Mouse (Mus musculus) inflammation-experienced regulatory T-cells (primary cell): ENCODE data around the gene Pacsin3. TPM values are rescaled to one million over a fixed set of nuclear protein-coding genes. Genes with fewer than 3 reads are reported as not detected.

Experiments used
- polyA plus RNA-seq, 2 experiments: library from polyadenylated mRNA; unstranded; fragments of 100-300 nt; shearing (Covaris generic); gene quantifications; one replicate each; pipeline ENCODE4 v1.2.1; 2017

Pacsin3 gene
- 1 to 10 TPM; 1.4 to 1.9 TPM for polyA plus RNA-seq

DNA sequence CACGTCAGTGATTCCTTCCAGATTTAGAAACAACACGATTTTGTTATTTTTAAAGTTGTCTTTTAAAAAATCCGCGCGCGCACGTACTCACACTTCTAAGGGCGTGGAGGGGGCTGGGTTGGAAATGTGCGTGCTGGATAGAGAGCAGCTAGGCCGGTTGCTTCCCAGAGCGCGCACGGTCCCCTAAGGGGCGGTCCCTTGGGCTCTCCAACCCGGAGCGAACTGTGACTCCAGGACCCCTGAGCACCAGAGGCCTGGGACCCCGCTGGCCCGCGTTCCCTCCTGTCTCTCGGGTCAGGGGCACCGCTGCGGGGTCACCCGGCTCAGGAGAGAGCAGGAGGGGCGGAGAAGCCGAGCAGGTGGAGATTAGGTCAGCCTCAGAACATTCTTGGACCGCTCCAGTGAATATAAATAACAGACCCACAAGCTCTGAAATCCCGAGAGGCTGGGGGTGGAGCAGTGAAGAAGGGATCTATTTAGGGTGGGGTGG lies at the start of gene Pacsin3:
Gene Pacsin3 (plus strand): TSS at position 294 of the 490 bp plus-strand sequence.

DNA sequence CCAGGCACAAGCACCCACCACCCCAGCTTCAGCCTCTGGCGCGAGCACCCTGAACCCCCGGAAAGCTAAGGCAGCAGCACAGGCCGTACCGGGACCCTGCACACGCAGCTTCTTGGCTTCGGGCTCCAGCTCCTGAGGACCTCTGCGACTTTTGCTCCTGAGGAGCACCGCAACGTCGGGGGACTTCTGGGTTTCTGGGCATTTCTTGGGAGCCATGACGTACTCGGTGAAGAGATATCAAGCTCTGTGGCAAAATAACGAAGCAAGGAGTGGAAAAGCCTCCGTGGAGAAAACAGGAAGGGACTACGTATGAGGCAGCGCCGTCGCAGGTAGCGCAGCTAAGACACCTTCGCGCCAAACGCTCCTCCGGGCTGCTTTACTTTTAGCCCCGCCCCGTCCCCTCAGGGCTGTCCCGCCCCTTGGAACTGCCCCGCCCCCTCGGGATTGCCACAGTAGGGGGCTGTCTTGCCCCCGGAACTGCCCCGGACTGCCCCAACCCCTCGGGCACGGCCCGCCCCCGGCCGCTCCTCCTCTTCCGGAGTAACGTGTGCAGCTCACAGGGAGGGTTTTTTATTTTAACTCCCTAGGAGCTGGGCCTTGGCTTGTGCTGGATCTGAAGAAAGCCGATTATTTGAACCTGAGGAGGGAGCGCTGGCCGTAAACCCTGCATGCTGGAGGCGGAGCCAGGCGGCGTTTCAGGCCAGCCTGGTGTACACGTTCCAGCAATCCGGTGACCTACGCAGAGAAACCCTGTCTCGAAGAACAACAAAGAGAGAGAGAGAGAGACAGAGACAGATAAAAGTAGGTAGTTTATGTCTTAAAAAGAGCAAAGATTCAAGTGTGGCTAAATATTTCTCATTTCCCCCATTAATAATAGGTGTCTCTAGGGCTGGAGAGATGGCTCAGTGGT lies 18.9 kb upstream of the Pacsin3 start, which contains the start of gene Ddb2:
Gene Ddb2 (minus strand): TSS at position 382 of the 910 bp plus-strand sequence.

GRCm38 (mm10) chr2:91264711-91265681 lies 9.2 kb downstream of the Pacsin3 start, which contains the start of gene Arfgap2:
TSS of gene Arfgap2 (plus strand) at chr2:91264974.

Other genes starting within 250 kb of the Pacsin3 start
- gene Rapsn, start 220.3 kb upstream of the Pacsin3 start, polyA plus RNA-seq: 1 to 10 TPM; 1.2 to 9.4 TPM
- 100 to 1,000 TPM; 257 to 287 TPM for gene Psmc3, start 201.9 kb upstream of the Pacsin3 start, polyA plus RNA-seq
- 10 to 100 TPM; 45.1 to 53.8 TPM for gene Slc39a13, start 185.5 kb upstream of the Pacsin3 start, polyA plus RNA-seq
- 1 to 10 TPM in 1 of 2 experiments, under 1 TPM in 1; 0.53 to 5.9 TPM for gene Spi1, start 173.6 kb upstream of the Pacsin3 start, polyA plus RNA-seq
- under 1 TPM; 0.13 to 0.82 TPM for gene Mybpc3, start 137.8 kb upstream of the Pacsin3 start, polyA plus RNA-seq
- 100 to 1,000 TPM; 117 to 151 TPM for gene Madd, start 72.1 kb upstream of the Pacsin3 start, polyA plus RNA-seq
- gene Nr1h3, start 53.1 kb upstream of the Pacsin3 start, polyA plus RNA-seq: 1 to 10 TPM in 1 of 2 experiments, under 1 TPM in 1; 0.27 to 2.1 TPM
- gene Acp2, start 53.1 kb upstream of the Pacsin3 start, polyA plus RNA-seq: 10 to 100 TPM; 18.0 to 19.7 TPM
- 10 to 100 TPM; 78.2 to 90.7 TPM for gene Ddb2, start 19.0 kb upstream of the Pacsin3 start, polyA plus RNA-seq
- gene Arfgap2, start 9.0 kb downstream of the Pacsin3 start, polyA plus RNA-seq: 100 to 1,000 TPM; 109 to 121 TPM
- gene 1110051M20Rik, start 188.8 kb downstream of the Pacsin3 start, polyA plus RNA-seq: 10 to 100 TPM; 12.5 to 23.5 TPM
- gene Lrp4, start 201.6 kb downstream of the Pacsin3 start, polyA plus RNA-seq: under 1 TPM; 0.17 to 0.89 TPM